Mouse (Mus musculus): ENCODE measurements around the gene Agtpbp1. TPM values are rescaled to one million over a fixed set of nuclear protein-coding genes. Genes with fewer than 3 reads are reported as not detected.
A peak's percentile ranks its signal among the peaks of the same experiment; 100 is the strongest.
"Not testable (repeated sequence)": the region's sequence is repeated elsewhere in the genome, so short reads cannot be mapped to it uniquely, and the experiment has no call there.

Gene Agtpbp1
- polyA plus RNA-seq, 1 experiment from 2014 or later = 13.3 TPM

DNA sequence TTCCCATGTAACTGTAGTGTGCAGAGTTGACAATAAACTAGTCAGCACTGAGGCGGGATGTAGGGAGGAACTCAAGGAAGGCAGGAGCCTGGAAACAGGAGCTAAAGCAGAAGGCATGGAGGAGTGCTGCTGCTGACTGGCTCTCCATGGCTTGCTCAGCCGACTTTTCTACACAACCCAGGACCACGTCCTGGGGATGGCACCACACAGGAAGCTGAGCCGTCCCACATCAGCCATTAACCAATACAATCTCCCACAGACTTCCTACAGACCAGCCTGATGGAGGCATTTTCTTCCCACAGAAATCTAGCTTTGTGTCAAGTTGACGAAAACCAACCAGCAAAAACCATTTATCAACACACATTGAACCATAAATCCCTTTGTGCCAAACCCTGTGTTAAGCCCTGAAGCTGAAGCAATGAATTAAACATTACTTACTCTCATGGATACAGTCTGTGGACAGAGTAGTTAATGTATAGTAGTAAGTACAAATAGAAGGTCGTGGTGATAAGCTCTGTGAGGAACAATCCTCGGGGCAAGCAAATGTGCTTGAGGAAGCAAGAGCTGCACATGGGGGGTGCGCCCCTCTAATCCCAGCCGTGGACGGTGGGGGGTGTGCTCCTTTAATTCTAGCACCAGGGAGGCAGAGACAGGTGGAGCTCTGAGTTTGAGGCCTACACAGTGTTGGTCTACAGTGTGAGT is 20.3 kb upstream of the Agtpbp1 start:
- WGBS = 78% methylated on average over 10 of the region's 10 CpGs
- Histone ChIP-seq H3K4me1 (peaks cover 3% of the 10 kb centered on the region; the same call in 1 of the 2 replicates), H3K4me2 (no peak overlapping the region), H3K9me3 (replicated peaks) (no peaks in the 10 kb centered on the region), H3K9ac (no peak overlapping the region), H3K27me3 (no peaks in the 10 kb centered on the region), H3K36me3 (peaks cover 93% of the 10 kb centered on the region), H3K27ac (no peak overlapping the region), H3K4me3 (replicated peaks) (no peak overlapping the region)
- no peak for ATAC-seq (replicated peaks; ENCODE audit: low FRiP score)

GRCm38 (mm10) chr13:59604511-59604910 is 19.5 kb upstream of the Agtpbp1 start:
- ATAC-seq (replicated peaks; ENCODE audit: low FRiP score) = no peak
- no peaks in the 10 kb centered on the region for H3K27me3 ChIP-seq
- peaks cover 92% of the 10 kb centered on the region for H3K36me3 ChIP-seq
- no peak overlapping the region for H3K9ac ChIP-seq
- H3K27ac ChIP-seq = no peak overlapping the region
- peaks cover 3% of the 10 kb centered on the region; the same call in 1 of the 2 replicates for H3K4me1 ChIP-seq
- 85% methylated on average over 1 of the region's 1 CpGs for WGBS
- H3K4me3 ChIP-seq (replicated peaks) = no peak overlapping the region
- no peaks in the 10 kb centered on the region for H3K9me3 ChIP-seq (replicated peaks)
- H3K4me2 ChIP-seq = no peak overlapping the region

DNA sequence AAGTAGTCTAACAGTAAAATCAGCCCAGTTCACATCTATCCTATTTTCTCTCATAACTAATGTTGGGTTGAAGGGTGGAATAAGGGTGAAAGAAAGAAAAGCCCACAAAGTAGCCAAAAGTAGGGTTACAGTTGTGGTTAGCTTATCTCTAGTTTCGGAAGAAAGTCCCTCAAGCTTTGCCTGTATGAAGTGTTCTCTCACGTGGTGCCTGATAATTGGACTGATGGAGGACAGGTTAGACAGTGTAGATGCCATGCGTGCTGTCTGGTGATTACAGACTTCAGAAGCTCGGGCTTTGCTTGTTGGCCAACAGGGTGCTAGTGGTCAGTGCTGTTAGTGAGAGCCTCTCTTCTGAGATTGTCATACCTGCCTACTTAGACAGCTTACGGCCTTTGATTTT is 18.1 kb upstream of the Agtpbp1 start:
- 95% methylated on average over 5 of the region's 5 CpGs for WGBS
- no peaks in the 10 kb centered on the region for H3K9me3 ChIP-seq (replicated peaks)
- no peak overlapping the region for H3K4me2 ChIP-seq
- no peak for ATAC-seq (replicated peaks; ENCODE audit: low FRiP score)
- peaks cover 84% of the 10 kb centered on the region for H3K36me3 ChIP-seq
- H3K27ac ChIP-seq = no peak overlapping the region
- no peak overlapping the region for H3K9ac ChIP-seq
- no peak overlapping the region for H3K4me3 ChIP-seq (replicated peaks)
- no peaks in the 10 kb centered on the region for H3K27me3 ChIP-seq
- H3K4me1 ChIP-seq = peaks cover 3% of the 10 kb centered on the region; the same call in 1 of the 2 replicates

DNA sequence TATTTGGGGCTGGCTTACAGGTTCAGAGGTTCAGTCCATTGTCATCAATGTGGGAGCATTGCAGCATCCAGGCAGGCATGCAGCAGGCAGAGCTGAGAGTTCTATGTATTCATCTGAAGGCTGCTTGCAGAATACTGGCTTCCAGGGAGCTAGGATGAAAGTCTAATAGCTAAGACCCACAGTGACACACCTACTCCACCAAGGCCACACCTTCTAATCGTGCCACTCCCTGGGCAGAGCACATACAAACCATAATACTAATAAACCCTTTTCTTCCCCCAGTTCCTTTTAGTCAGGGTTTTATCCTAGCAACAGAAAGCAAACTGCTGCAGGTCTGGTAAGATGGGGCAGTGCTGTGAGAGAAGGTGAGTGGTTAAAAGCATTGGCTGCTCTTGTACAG is 7.6 kb upstream of the Agtpbp1 start:
- H3K4me2 ChIP-seq = no peak overlapping the region
- no peak for ATAC-seq (replicated peaks; ENCODE audit: low FRiP score)
- H3K4me1 ChIP-seq = peaks cover 5% of the 10 kb centered on the region
- no peaks in the 10 kb centered on the region for H3K27me3 ChIP-seq
- peaks cover 85% of the 10 kb centered on the region for H3K36me3 ChIP-seq
- H3K4me3 ChIP-seq (replicated peaks) = no peak overlapping the region
- 90% methylated on average over 1 of the region's 1 CpGs for WGBS
- H3K9me3 ChIP-seq (replicated peaks) = no peaks in the 10 kb centered on the region
- no peak overlapping the region for H3K27ac ChIP-seq
- H3K9ac ChIP-seq = no peak overlapping the region

- ATAC-seq (replicated peaks; ENCODE audit: low FRiP score); H3K27ac ChIP-seq: not testable (repeated sequence)
- 86% methylated on average over 3 of the region's 3 CpGs for WGBS
Observed at GRCm38 (mm10) chr13:59592058-59592457, 7.0 kb upstream of the Agtpbp1 start.

GRCm38 (mm10) chr13:59590691-59591090 is 5.7 kb upstream of the Agtpbp1 start:
- H3K36me3 ChIP-seq = peaks cover 77% of the 10 kb centered on the region

More at GRCm38 (mm10) chr13:59592058-59592457, 7.0 kb upstream of the Agtpbp1 start:
- not testable (repeated sequence) for H3K27me3 ChIP-seq; H3K4me3 ChIP-seq (replicated peaks); H3K4me2 ChIP-seq; H3K9me3 ChIP-seq (replicated peaks); H3K9ac ChIP-seq; H3K4me1 ChIP-seq
- peaks cover 89% of the 10 kb centered on the region for H3K36me3 ChIP-seq

GRCm38 (mm10) chr13:59589672-59590071 is 4.6 kb upstream of the Agtpbp1 start:
- peaks cover 72% of the 10 kb centered on the region for H3K36me3 ChIP-seq

More at GRCm38 (mm10) chr13:59590691-59591090, 5.7 kb upstream of the Agtpbp1 start:
- Histone ChIP-seq H3K4me3 (replicated peaks) (no peak overlapping the region), H3K4me1 (peaks cover 21% of the 10 kb centered on the region), H3K4me2 (no peak overlapping the region), H3K27ac (no peak overlapping the region), H3K9ac (no peak overlapping the region), H3K27me3 (no peaks in the 10 kb centered on the region), H3K9me3 (replicated peaks) (no peaks in the 10 kb centered on the region)
- no peak for ATAC-seq (replicated peaks; ENCODE audit: low FRiP score)
- 89% methylated on average over 4 of the region's 4 CpGs for WGBS

GRCm38 (mm10) chr13:59587201-59587600 is 2.2 kb upstream of the Agtpbp1 start:
- H3K4me2 ChIP-seq = no peak overlapping the region
- H3K27me3 ChIP-seq = no peaks in the 10 kb centered on the region
- no peaks in the 10 kb centered on the region for H3K9me3 ChIP-seq (replicated peaks)
- WGBS = 93% methylated on average over 2 of the region's 2 CpGs
- no peak for ATAC-seq (replicated peaks; ENCODE audit: low FRiP score)
- H3K27ac ChIP-seq = no peak overlapping the region
- H3K4me3 ChIP-seq (replicated peaks) = no peak overlapping the region
- peaks cover 49% of the 10 kb centered on the region for H3K36me3 ChIP-seq
- H3K9ac ChIP-seq = 0 out of 2 replicates have a peak overlapping the region, but pooled peaks have one; percentile 1
- H3K4me1 ChIP-seq = peaks cover 30% of the 10 kb centered on the region

More at GRCm38 (mm10) chr13:59589672-59590071, 4.6 kb upstream of the Agtpbp1 start:
- Histone ChIP-seq H3K27me3 (no peaks in the 10 kb centered on the region), H3K27ac (no peak overlapping the region), H3K4me2 (no peak overlapping the region), H3K9me3 (replicated peaks) (no peaks in the 10 kb centered on the region), H3K4me3 (replicated peaks) (no peak overlapping the region), H3K9ac (no peak overlapping the region), H3K4me1 (peaks cover 21% of the 10 kb centered on the region)
- no peak for ATAC-seq (replicated peaks; ENCODE audit: low FRiP score)
- WGBS = 86% methylated on average over 4 of the region's 4 CpGs

- peak overlapping the region; percentile 73 for H3K4me2 ChIP-seq
- under 1% methylated on average over 28 of the region's 28 CpGs for WGBS
- peaks cover 33% of the 10 kb centered on the region for H3K36me3 ChIP-seq
- peak overlapping the region; percentile 76 for H3K4me3 ChIP-seq (replicated peaks)
- peak overlapping the region; percentile 77 for H3K9ac ChIP-seq
- no peak for ATAC-seq (replicated peaks; ENCODE audit: low FRiP score)
- H3K27ac ChIP-seq = peak overlapping the region; percentile 70
- no peaks in the 10 kb centered on the region for H3K27me3 ChIP-seq
- H3K9me3 ChIP-seq (replicated peaks) = no peaks in the 10 kb centered on the region
- peaks cover 30% of the 10 kb centered on the region for H3K4me1 ChIP-seq
Observed at GRCm38 (mm10) chr13:59585648-59586005, 600 bp upstream of the Agtpbp1 start.

- H3K9me3 ChIP-seq (replicated peaks) = no peaks in the 10 kb centered on the region
- no peaks in the 10 kb centered on the region for H3K27me3 ChIP-seq
- 1% methylated on average over 9 of the region's 9 CpGs for WGBS
- H3K4me2 ChIP-seq = peak overlapping the region; percentile 90
- peaks cover 30% of the 10 kb centered on the region for H3K4me1 ChIP-seq
- peak overlapping the region; percentile 87 for H3K27ac ChIP-seq
- peaks cover 21% of the 10 kb centered on the region for H3K36me3 ChIP-seq
- peak overlapping the region; percentile 57 for H3K9ac ChIP-seq
- ATAC-seq (replicated peaks; ENCODE audit: low FRiP score) = peak; percentile 72
- peak overlapping the region; percentile 76 for H3K4me3 ChIP-seq (replicated peaks)
Observed at GRCm38 (mm10) chr13:59584481-59584880, 546 bp downstream of the Agtpbp1 start.

GRCm38 (mm10) chr13:59580954-59581353 is 4.1 kb downstream of the Agtpbp1 start:
- no peak overlapping the region for H3K27ac ChIP-seq
- WGBS = 96% methylated on average over 4 of the region's 4 CpGs

DNA sequence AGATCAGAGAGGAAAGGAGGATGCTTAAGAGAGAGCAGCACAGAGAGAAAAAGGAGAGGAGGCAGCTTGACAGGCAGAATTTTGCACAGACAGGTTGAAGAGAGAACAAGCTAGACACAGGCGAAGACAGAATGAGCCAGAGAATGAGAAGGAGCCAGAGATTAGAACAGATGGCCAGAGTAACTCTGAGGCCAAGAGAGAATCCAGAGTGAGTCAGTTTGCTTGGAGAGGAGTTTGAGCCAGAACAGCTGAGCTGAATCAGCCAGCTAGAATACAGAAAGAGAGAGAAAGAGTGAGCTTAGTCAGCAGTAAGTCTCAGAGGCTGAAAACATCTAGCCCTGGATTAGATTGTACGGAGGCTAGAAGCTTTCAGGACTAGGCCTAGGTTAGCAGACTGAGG is 12.5 kb downstream of the Agtpbp1 start:
- Histone ChIP-seq H3K9me3 (replicated peaks) (no peaks in the 10 kb centered on the region), H3K27ac (no peak overlapping the region), H3K4me1 (no peaks in the 10 kb centered on the region), H3K27me3 (no peaks in the 10 kb centered on the region), H3K4me2 (no peak overlapping the region), H3K36me3 (no peaks in the 10 kb centered on the region), H3K9ac (no peak overlapping the region), H3K4me3 (replicated peaks) (no peak overlapping the region)
- WGBS = 89% methylated on average over 2 of the region's 2 CpGs
- no peak for ATAC-seq (replicated peaks; ENCODE audit: low FRiP score)

More at GRCm38 (mm10) chr13:59580954-59581353, 4.1 kb downstream of the Agtpbp1 start:
- no peaks in the 10 kb centered on the region for H3K9me3 ChIP-seq (replicated peaks)
- no peak overlapping the region for H3K4me3 ChIP-seq (replicated peaks)
- no peaks in the 10 kb centered on the region for H3K36me3 ChIP-seq
- no peak for ATAC-seq (replicated peaks; ENCODE audit: low FRiP score)
- H3K4me2 ChIP-seq = no peak overlapping the region
- H3K9ac ChIP-seq = no peak overlapping the region
- H3K4me1 ChIP-seq = peaks cover 10% of the 10 kb centered on the region
- no peaks in the 10 kb centered on the region for H3K27me3 ChIP-seq
